Mouse (Mus musculus): ENCODE measurements around the gene Gmip. TPM values are rescaled to one million over a fixed set of nuclear protein-coding genes. Genes with fewer than 3 reads are reported as not detected.
A peak's percentile ranks its signal among the peaks of the same experiment; 100 is the strongest.

The Gmip gene
- polyA plus RNA-seq, 1 experiment from 2014 or later = 7.5 TPM

DNA sequence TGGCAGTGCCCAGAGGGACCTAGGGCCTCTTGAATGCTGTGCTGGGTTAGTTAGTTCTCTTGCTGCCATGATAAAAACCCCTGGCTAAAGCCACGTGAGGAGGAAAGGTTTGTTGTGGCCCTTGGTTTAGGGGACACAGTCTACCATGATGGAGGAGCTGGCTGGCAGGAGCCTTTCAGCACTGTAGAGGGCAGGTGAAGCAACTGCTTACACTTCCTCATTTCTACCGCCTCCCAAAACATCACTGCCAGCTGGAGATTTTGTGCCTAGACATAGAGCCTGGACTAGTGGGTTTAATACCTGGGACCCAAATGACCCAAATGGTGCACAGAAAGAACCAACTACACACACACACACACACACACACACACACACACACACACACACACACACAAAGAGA is 52.8 kb downstream of the Gmip start:
- H3K9me3 ChIP-seq (ENCODE audit: control insufficient read depth) = no peaks in the 10 kb centered on the region
- H3K4me2 ChIP-seq (replicated peaks; ENCODE audit: low read depth) = no peak overlapping the region
- no peak for ATAC-seq
- no peak overlapping the region for H3K27ac ChIP-seq (ENCODE audit: low read depth, low read length)
- no peaks in the 10 kb centered on the region for H3K27me3 ChIP-seq (replicated peaks; ENCODE audit: control insufficient read depth, insufficient read depth, low read length)
- no peaks in the 10 kb centered on the region for H3K4me1 ChIP-seq (replicated peaks; ENCODE audit: control insufficient read depth, insufficient read depth, low read length)
- no peak for TF ChIP-seq CTCF (IDR thresholded peaks at IDR 0.05; ENCODE audit: low read depth)
- H3K4me3 ChIP-seq (ENCODE audit: low read depth, low read length) = no peak overlapping the region
- H3K9ac ChIP-seq (ENCODE audit: low read depth, low read length) = no peak overlapping the region
- no peaks in the 10 kb centered on the region for H3K36me3 ChIP-seq (ENCODE audit: control insufficient read depth, insufficient read depth)
- WGBS = 71% methylated on average over 2 of the region's 2 CpGs

DNA sequence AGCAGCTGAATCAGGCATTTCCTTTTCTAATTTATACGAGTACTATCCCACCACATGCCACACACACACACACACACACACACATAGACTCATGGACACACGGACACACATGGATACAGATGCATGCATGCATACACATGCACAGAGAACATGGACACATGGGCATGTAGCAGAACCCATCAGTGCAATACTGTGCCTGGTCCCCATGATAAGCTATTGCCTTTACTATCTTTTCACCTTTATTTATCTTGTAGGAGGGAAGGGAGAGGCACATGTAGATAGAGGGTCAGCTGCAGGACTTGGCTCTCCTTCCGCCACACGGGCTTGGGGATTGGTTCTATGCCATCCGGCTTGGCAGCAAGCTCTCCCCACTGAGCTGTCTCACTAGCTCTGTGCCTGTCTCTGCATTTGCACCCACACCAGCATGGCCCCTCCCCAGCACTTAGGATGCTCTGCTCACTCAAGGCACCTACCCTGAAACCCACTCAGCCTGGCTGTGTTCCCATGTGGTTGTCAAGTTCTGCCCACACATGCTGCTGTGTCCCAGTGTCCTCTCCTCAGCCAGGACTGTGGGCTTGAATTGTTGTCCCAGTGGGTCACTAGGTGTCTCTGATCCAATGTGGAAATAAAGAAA is 55.0 kb downstream of the Gmip start:
- no peak for ATAC-seq
- H3K36me3 ChIP-seq (ENCODE audit: control insufficient read depth, insufficient read depth) = no peaks in the 10 kb centered on the region
- H3K4me3 ChIP-seq (ENCODE audit: low read depth, low read length) = no peak overlapping the region
- no peak overlapping the region for H3K27ac ChIP-seq (ENCODE audit: low read depth, low read length)
- WGBS = 62% methylated on average over 5 of the region's 5 CpGs
- H3K27me3 ChIP-seq (replicated peaks; ENCODE audit: control insufficient read depth, insufficient read depth, low read length) = no peaks in the 10 kb centered on the region
- no peaks in the 10 kb centered on the region for H3K9me3 ChIP-seq (ENCODE audit: control insufficient read depth)
- no peak overlapping the region for H3K9ac ChIP-seq (ENCODE audit: low read depth, low read length)
- no peak for TF ChIP-seq CTCF (IDR thresholded peaks at IDR 0.05; ENCODE audit: low read depth)
- no peak overlapping the region for H3K4me2 ChIP-seq (replicated peaks; ENCODE audit: low read depth)
- no peaks in the 10 kb centered on the region for H3K4me1 ChIP-seq (replicated peaks; ENCODE audit: control insufficient read depth, insufficient read depth, low read length)

DNA sequence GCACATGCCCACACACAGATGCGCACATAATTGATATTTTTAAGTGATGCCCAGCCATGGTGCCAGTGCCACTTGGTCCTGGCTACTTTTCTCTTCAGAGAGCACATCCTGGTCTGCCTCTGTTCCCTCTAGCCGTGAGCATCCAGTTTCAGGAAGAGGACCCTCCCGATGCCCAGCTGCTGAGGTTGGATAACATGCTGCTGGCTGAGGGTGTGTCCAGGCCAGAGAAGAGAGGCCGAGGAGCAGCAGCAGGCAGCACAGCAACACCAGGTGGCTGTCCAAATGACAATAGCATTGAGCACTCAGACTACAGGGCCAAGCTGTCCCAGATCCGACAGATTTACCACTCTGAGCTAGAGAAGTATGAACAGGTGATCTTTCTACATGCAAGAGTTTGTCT is 55.7 kb downstream of the Gmip start:
- Histone ChIP-seq H3K4me2 (replicated peaks; ENCODE audit: low read depth) (no peak overlapping the region), H3K36me3 (ENCODE audit: control insufficient read depth, insufficient read depth) (no peaks in the 10 kb centered on the region), H3K9ac (ENCODE audit: low read depth, low read length) (no peak overlapping the region), H3K27me3 (replicated peaks; ENCODE audit: control insufficient read depth, insufficient read depth, low read length) (no peaks in the 10 kb centered on the region), H3K9me3 (ENCODE audit: control insufficient read depth) (no peaks in the 10 kb centered on the region), H3K27ac (ENCODE audit: low read depth, low read length) (no peak overlapping the region), H3K4me1 (replicated peaks; ENCODE audit: control insufficient read depth, insufficient read depth, low read length) (no peaks in the 10 kb centered on the region), H3K4me3 (ENCODE audit: low read depth, low read length) (no peak overlapping the region)
- no peak for TF ChIP-seq CTCF (IDR thresholded peaks at IDR 0.05; ENCODE audit: low read depth)
- 71% methylated on average over 5 of the region's 5 CpGs for WGBS
- ATAC-seq = no peak

DNA sequence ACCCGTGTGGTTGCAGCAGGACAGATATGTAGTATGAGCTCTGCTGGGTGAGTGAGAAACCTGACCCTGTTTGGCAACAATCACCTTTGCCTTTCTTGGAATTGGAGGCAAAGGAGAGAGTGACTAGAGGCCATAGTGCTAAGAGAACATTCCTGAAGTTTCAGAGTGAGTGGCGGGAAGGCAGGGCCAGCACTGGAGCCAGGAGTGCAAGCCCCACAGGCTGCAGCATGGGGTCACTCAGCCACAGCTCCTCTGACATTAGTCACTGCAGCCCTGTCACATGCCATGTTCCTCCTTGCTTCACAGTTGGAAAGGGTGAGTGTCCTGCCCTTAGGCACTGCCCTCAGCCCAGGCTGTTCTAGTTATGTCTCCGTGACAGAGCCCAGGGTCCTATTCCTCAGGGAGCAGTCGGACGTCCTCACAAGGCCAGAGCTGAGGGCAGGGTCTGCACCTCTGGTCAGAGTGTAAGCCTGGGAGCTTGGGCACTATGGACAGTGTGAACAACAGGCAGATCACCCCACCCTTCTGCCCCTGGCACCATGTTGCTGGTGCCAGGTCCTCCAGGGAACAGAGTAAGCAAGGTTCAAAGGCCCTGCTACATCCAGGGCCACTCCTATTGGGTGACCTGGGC is 59.3 kb downstream of the Gmip start:
- Histone ChIP-seq H3K4me2 (replicated peaks; ENCODE audit: low read depth) (no peak overlapping the region), H3K9me3 (ENCODE audit: control insufficient read depth) (no peaks in the 10 kb centered on the region), H3K9ac (ENCODE audit: low read depth, low read length) (no peak overlapping the region; the same call in 1 of the 2 replicates), H3K27ac (ENCODE audit: low read depth, low read length) (no peak overlapping the region), H3K4me1 (replicated peaks; ENCODE audit: control insufficient read depth, insufficient read depth, low read length) (no peaks in the 10 kb centered on the region), H3K36me3 (ENCODE audit: control insufficient read depth, insufficient read depth) (no peaks in the 10 kb centered on the region), H3K27me3 (replicated peaks; ENCODE audit: control insufficient read depth, insufficient read depth, low read length) (no peaks in the 10 kb centered on the region), H3K4me3 (ENCODE audit: low read depth, low read length) (no peak overlapping the region)
- no peak for TF ChIP-seq CTCF (IDR thresholded peaks at IDR 0.05; ENCODE audit: low read depth)
- 0 out of 2 replicates have a peak, but pooled peaks have one; percentile 34 for ATAC-seq
- 76% methylated on average over 5 of the region's 5 CpGs for WGBS

DNA sequence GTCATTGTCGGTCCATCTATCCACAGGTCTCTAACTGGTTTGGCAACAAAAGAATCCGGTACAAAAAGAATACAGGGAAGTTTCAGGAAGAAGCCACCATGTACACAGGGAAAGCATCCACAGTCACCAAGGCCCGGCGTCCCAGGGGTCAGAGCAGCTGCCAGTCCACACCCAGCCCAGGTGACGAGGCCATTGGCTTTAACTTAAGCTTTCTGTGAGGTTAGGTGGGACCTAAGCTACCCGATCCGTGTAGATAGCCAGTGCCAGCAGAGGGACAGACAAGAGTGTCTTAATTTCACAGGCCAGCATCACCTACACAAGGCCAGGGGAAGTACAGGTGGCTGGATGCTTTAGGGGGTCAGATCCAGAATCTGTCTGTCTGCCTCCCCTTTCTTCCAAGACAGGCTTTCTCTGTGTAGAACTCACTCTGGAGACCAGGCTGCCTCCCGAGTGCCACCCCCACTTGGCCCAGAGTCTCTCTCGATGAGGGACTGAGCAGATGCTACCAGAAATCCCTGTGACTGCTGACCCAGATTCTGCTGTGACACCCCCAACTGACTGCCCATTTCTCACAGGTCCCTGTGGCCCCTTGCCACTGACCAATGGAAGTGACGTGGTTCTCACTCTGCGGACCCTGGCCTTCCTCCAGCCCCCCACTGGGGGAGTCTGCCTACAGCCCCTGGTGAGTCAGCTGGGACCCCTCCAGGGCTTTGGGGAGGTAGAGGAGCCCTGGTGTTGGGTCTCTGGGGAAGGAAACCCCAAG is 61.7 kb downstream of the Gmip start:
- H3K27me3 ChIP-seq (replicated peaks; ENCODE audit: control insufficient read depth, insufficient read depth, low read length) = no peaks in the 10 kb centered on the region
- H3K36me3 ChIP-seq (ENCODE audit: control insufficient read depth, insufficient read depth) = no peaks in the 10 kb centered on the region
- no peak overlapping the region for H3K4me3 ChIP-seq (ENCODE audit: low read depth, low read length)
- ATAC-seq = no peak
- 81% methylated on average over 11 of the region's 11 CpGs for WGBS
- H3K4me2 ChIP-seq (replicated peaks; ENCODE audit: low read depth) = no peak overlapping the region
- TF ChIP-seq CTCF (IDR thresholded peaks at IDR 0.05; ENCODE audit: low read depth) = no peak
- no peaks in the 10 kb centered on the region for H3K9me3 ChIP-seq (ENCODE audit: control insufficient read depth)
- no peak overlapping the region for H3K9ac ChIP-seq (ENCODE audit: low read depth, low read length)
- no peak overlapping the region for H3K27ac ChIP-seq (ENCODE audit: low read depth, low read length)
- H3K4me1 ChIP-seq (replicated peaks; ENCODE audit: control insufficient read depth, insufficient read depth, low read length) = no peaks in the 10 kb centered on the region

DNA sequence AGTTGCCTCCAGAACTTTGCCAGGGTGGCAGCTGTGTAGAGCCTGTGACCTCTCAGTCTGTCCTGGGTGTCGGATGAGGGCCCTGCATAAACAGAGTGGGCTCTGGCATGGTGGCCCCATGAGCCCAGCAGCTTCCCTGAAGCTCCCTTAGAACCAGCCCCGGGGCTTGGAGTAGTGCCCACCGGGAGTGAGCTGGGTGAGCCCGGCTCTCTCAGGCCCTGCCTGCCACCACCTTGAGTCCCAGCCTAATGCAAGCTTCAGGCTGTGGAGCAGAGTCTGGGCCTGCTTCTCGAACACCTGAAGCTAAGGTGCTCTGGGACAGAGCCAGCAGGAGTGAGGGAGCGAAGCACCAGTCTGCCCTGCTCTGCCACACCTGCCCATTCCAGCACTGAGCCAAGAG is 62.4 kb downstream of the Gmip start:
- no peak for ATAC-seq
- Histone ChIP-seq H3K4me2 (replicated peaks; ENCODE audit: low read depth) (no peak overlapping the region), H3K9ac (ENCODE audit: low read depth, low read length) (no peak overlapping the region), H3K27ac (ENCODE audit: low read depth, low read length) (no peak overlapping the region), H3K9me3 (ENCODE audit: control insufficient read depth) (no peaks in the 10 kb centered on the region), H3K27me3 (replicated peaks; ENCODE audit: control insufficient read depth, insufficient read depth, low read length) (no peaks in the 10 kb centered on the region), H3K4me3 (ENCODE audit: low read depth, low read length) (no peak overlapping the region), H3K36me3 (ENCODE audit: control insufficient read depth, insufficient read depth) (no peaks in the 10 kb centered on the region), H3K4me1 (replicated peaks; ENCODE audit: control insufficient read depth, insufficient read depth, low read length) (no peaks in the 10 kb centered on the region)
- no peak for TF ChIP-seq CTCF (IDR thresholded peaks at IDR 0.05; ENCODE audit: low read depth)
- 86% methylated on average over 6 of the region's 6 CpGs for WGBS

Other genes with a start within 250 kb of the Gmip start
- 8.4 and 10.0 TPM in 2 replicates for gene Zfp868, start 183.1 kb upstream of the Gmip start, polyA plus RNA-seq (2015; fragmentation: Nextera tagmentation; extraction: Ambion mirVana)
- 0.69 and 0.78 TPM in 2 replicates for gene Zfp964, start 154.2 kb upstream of the Gmip start, polyA plus RNA-seq (2015; fragmentation: Nextera tagmentation; extraction: Ambion mirVana)
- 9.9 and 10.8 TPM in 2 replicates for gene Zfp869, start 98.0 kb upstream of the Gmip start, polyA plus RNA-seq (2015; fragmentation: Nextera tagmentation; extraction: Ambion mirVana)
- 4.6 and 5.0 TPM in 2 replicates for gene Zfp963, start 58.7 kb upstream of the Gmip start, polyA plus RNA-seq (2015; fragmentation: Nextera tagmentation; extraction: Ambion mirVana)
- 0.43 TPM in 1 of 2 replicates, not detected in the other for gene Gm20422, start 33.8 kb upstream of the Gmip start, polyA plus RNA-seq (2015; fragmentation: Nextera tagmentation; extraction: Ambion mirVana)
- 18.6 and 20.5 TPM in 2 replicates for gene Atp13a1, start 17.5 kb upstream of the Gmip start, polyA plus RNA-seq (2015; fragmentation: Nextera tagmentation; extraction: Ambion mirVana)
- gene Zfp866, start 17.5 kb upstream of the Gmip start, polyA plus RNA-seq (2015; fragmentation: Nextera tagmentation; extraction: Ambion mirVana) = 6.1 and 6.5 TPM in 2 replicates
- 0.18 and 0.24 TPM in 2 replicates for gene Lpar2, start 13.8 kb downstream of the Gmip start, polyA plus RNA-seq (2015; fragmentation: Nextera tagmentation; extraction: Ambion mirVana)
- gene Pbx4, start 23.8 kb downstream of the Gmip start, polyA plus RNA-seq (2015; fragmentation: Nextera tagmentation; extraction: Ambion mirVana) = 2.7 and 4.7 TPM in 2 replicates
- gene Cilp2, start 79.0 kb downstream of the Gmip start, polyA plus RNA-seq (2015; fragmentation: Nextera tagmentation; extraction: Ambion mirVana) = 0.22 and 0.25 TPM in 2 replicates
- gene Tssk6, start 93.5 kb downstream of the Gmip start, polyA plus RNA-seq (2015; fragmentation: Nextera tagmentation; extraction: Ambion mirVana) = 1.2 and 2.3 TPM in 2 replicates
- 310 and 317 TPM in 2 replicates for gene Ndufa13, start 93.9 kb downstream of the Gmip start, polyA plus RNA-seq (2015; fragmentation: Nextera tagmentation; extraction: Ambion mirVana)
- gene Yjefn3, start 94.0 kb downstream of the Gmip start, polyA plus RNA-seq (2015; fragmentation: Nextera tagmentation; extraction: Ambion mirVana) = 2.1 and 2.2 TPM in 2 replicates
- gene Gatad2a, start 187.7 kb downstream of the Gmip start, polyA plus RNA-seq (2015; fragmentation: Nextera tagmentation; extraction: Ambion mirVana) = 42.6 and 43.3 TPM in 2 replicates
- 23.6 and 26.3 TPM in 2 replicates for gene Mau2, start 234.1 kb downstream of the Gmip start, polyA plus RNA-seq (2015; fragmentation: Nextera tagmentation; extraction: Ambion mirVana)
- 17.7 and 18.4 TPM in 2 replicates for gene Sugp1, start 234.1 kb downstream of the Gmip start, polyA plus RNA-seq (2015; fragmentation: Nextera tagmentation; extraction: Ambion mirVana)

Data from intestine, postnatal 0 days (tissue).